Mouse (Mus musculus) layer of hippocampus, postnatal 14 days (tissue): Measurements from ENCODE around the gene Cryz. TPM values are rescaled to one million over a fixed set of nuclear protein-coding genes. Genes with fewer than 3 reads are reported as not detected.

Experiments
- DNase-seq, 2 experiments: peaks; one replicate each; pipeline ENCODE4 v3.0.0; 2021 to 2022; ENCODE audit warnings: low spot score in 2 of 2, mixed read lengths in 1 of 2
- long read RNA-seq, 2 experiments: library from polyadenylated mRNA; stranded (forward); transcript quantifications; one replicate each; pipeline ENCODE4 v2.0.0; 2021
- total RNA-seq, 2 experiments: library from RNA; stranded (reverse); gene quantifications; 2 replicates each; pipeline ENCODE4 v1.2.3; 2021

Cryz gene
- total RNA-seq = 10 to 100 TPM; 14.6 to 20.2 TPM
- long read RNA-seq, experiment 1, transcript Cryz-208 (9 exons, 2,505 nt) = major isoform, 17 of 24 reads
- long read RNA-seq, experiment 1, partial matches to known transcripts = 0 of 24 reads
- long read RNA-seq, experiment 1, other reads (novel, unspliced or antisense) = 7 of 24 reads
- long read RNA-seq, experiment 2, transcript Cryz-208 (9 exons, 2,505 nt) = major isoform, 14 of 20 reads
- long read RNA-seq, experiment 2, partial matches to known transcripts = 1 of 20 reads
- long read RNA-seq, experiment 2, other reads (novel, unspliced or antisense) = 5 of 20 reads

GRCm38 (mm10) chr3:154596488-154596933 is at the start of gene Cryz:
Cryz (plus strand) TSS chr3:154596711.
- peak; percentile 92 to 94 for DNase-seq

GRCm38 (mm10) chr3:154547549-154548426 is 48.7 kb upstream of the Cryz start:
- no peak for DNase-seq

- DNase-seq = no peak
Observed at GRCm38 (mm10) chr3:154548868-154549301, 47.6 kb upstream of the Cryz start.

GRCm38 (mm10) chr3:154550326-154551034 is 46.0 kb upstream of the Cryz start:
- no peak for DNase-seq

- no peak for DNase-seq
Observed at GRCm38 (mm10) chr3:154551035-154551411, 45.5 kb upstream of the Cryz start.

GRCm38 (mm10) chr3:154562192-154562591 is 34.3 kb upstream of the Cryz start:
- no peak for DNase-seq

GRCm38 (mm10) chr3:154565437-154565836 is 31.1 kb upstream of the Cryz start:
- DNase-seq = no peak

GRCm38 (mm10) chr3:154570029-154570575 is 26.4 kb upstream of the Cryz start:
- peak; percentile 3 to 12 for DNase-seq

- no peak for DNase-seq
Observed at GRCm38 (mm10) chr3:154570786-154571185, 25.7 kb upstream of the Cryz start.

GRCm38 (mm10) chr3:154572341-154572972 is 24.1 kb upstream of the Cryz start:
- peak; percentile 64 to 65 for DNase-seq

GRCm38 (mm10) chr3:154573666-154574065 is 22.8 kb upstream of the Cryz start:
- no peak for DNase-seq

GRCm38 (mm10) chr3:154577895-154578294 is 18.6 kb upstream of the Cryz start:
- no peak for DNase-seq

GRCm38 (mm10) chr3:154584351-154584750 is 12.2 kb upstream of the Cryz start:
- DNase-seq = peak in 1 of 2 experiments; percentile 8

GRCm38 (mm10) chr3:154590971-154591370 is 5.5 kb upstream of the Cryz start:
- no peak for DNase-seq

GRCm38 (mm10) chr3:154591621-154592020 is 4.9 kb upstream of the Cryz start:
- no peak for DNase-seq

GRCm38 (mm10) chr3:154593596-154593995 is 2.9 kb upstream of the Cryz start:
- no peak for DNase-seq

- DNase-seq = no peak
Observed at GRCm38 (mm10) chr3:154594156-154594555, 2.4 kb upstream of the Cryz start.

GRCm38 (mm10) chr3:154596934-154597554 is 533 bp downstream of the Cryz start, which contains the start of gene Tyw3:
Tyw3 (minus strand) TSS chr3:154597104.
- DNase-seq = peak; percentile 96 to 98

- DNase-seq = no peak
Observed at GRCm38 (mm10) chr3:154597561-154597960, 1.1 kb downstream of the Cryz start.

- no peak for DNase-seq
Observed at GRCm38 (mm10) chr3:154602141-154602540, 5.6 kb downstream of the Cryz start.
